Mouse (Mus musculus): ENCODE measurements around the gene Olfr609. TPM values are rescaled to one million over a fixed set of nuclear protein-coding genes. Genes with fewer than 3 reads are reported as not detected.
"Not testable (repeated sequence)": the region's sequence is repeated elsewhere in the genome, so short reads cannot be mapped to it uniquely, and the experiment has no call there.

The Olfr609 gene
- polyA plus RNA-seq (2012; ENCODE audit: insufficient read depth, insufficient read length, missing spikeins) = not detected in 2 replicates

DNA sequence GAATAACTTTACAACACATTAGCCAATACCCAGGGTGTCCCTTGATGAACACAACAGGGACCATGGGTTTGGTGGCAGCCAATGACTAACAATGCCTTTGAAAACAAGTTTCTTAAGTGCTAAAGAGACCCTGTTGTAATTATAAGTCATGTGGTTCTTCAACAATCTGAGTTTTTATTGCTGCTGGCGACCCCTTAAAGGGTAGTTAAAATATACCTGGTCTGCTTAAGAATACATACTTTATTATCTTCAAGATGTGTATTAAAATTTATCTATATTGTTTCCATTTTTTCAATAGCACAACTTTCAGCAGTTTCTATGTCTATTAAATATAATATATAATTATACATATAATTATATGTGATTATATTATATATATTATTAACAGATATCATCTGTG is at the start of gene Olfr609:
Gene Olfr609 (minus strand): TSS at position 101 of the 400 bp plus-strand sequence.
- Histone ChIP-seq H3K4me1 (ENCODE audit: control insufficient read depth, insufficient read depth, insufficient read length, low read length) (no peaks in the 10 kb centered on the region), H3K27ac (replicated peaks; ENCODE audit: low read depth, low read length) (no peak within 1 kb of the TSS), H3K4me3 (ENCODE audit: insufficient read depth, low read depth, low read length) (no peak within 1 kb of the TSS)

DNA sequence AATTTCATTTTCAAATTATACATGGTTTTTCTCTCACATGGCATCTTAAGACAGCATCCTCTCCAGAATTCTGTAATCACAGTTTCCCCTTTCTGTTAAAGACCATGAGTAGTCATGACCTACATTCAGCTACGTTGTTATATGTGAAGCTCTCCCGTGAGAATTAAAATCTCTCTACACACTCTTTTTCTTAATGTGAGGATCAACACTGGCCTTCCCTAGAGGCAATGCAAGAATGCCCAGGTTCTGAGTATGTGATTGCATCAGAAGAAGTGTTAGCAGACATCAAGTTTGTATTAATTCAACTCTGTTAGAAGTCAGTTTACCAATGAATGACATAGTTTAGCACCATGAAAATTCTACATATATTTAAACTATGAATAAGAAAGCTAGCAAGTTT is 44.8 kb upstream of the Olfr609 start, which contains the start of gene Olfr612:
Gene Olfr612 (minus strand): TSS at position 101 of the 400 bp plus-strand sequence.
- H3K4me1 ChIP-seq (ENCODE audit: control insufficient read depth, insufficient read depth, insufficient read length, low read length); H3K4me3 ChIP-seq (ENCODE audit: insufficient read depth, low read depth, low read length); H3K27ac ChIP-seq (replicated peaks; ENCODE audit: low read depth, low read length): not testable (repeated sequence)

DNA sequence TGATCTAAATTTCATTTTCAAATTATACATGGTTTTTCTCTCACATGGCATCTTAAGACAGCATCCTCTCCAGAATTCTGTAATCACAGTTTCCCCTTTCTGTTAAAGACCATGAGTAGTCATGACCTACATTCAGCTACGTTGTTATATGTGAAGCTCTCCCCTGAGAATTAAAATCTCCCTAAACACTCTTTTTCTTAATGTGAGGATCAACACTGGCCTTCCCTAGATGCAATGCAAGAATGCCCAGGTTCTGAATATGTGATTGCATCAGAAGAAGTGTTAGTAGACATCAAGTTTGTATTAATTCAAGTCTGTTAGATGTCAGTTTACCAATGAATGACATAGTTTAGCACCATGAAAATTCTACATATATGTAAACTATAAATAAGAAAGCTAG is 22.9 kb upstream of the Olfr609 start, which contains the start of gene Olfr611:
Gene Olfr611 (minus strand): TSS at position 101 of the 400 bp plus-strand sequence.
- H3K27ac ChIP-seq (replicated peaks; ENCODE audit: low read depth, low read length); H3K4me1 ChIP-seq (ENCODE audit: control insufficient read depth, insufficient read depth, insufficient read length, low read length); H3K4me3 ChIP-seq (ENCODE audit: insufficient read depth, low read depth, low read length): not testable (repeated sequence)

- H3K27ac ChIP-seq (replicated peaks; ENCODE audit: low read depth, low read length) = no peak within 1 kb of the TSS
- no peak within 1 kb of the TSS for H3K4me3 ChIP-seq (ENCODE audit: insufficient read depth, low read depth, low read length)
- no peaks in the 10 kb centered on the region for H3K4me1 ChIP-seq (ENCODE audit: control insufficient read depth, insufficient read depth, insufficient read length, low read length)
Observed at GRCm38 (mm10) chr7:103512022-103512421, 14.2 kb upstream of the Olfr609 start, which contains the start of gene Olfr610. Olfr610 (minus strand) TSS chr7:103512122.

GRCm38 (mm10) chr7:103477106-103477505 is 20.8 kb downstream of the Olfr609 start:
- not testable (repeated sequence) for H3K4me3 ChIP-seq (ENCODE audit: insufficient read depth, low read depth, low read length); H3K4me1 ChIP-seq (ENCODE audit: control insufficient read depth, insufficient read depth, insufficient read length, low read length); H3K27ac ChIP-seq (replicated peaks; ENCODE audit: low read depth, low read length)

GRCm38 (mm10) chr7:103469577-103469976 is 28.3 kb downstream of the Olfr609 start, which contains the start of gene Olfr608:
Olfr608 (plus strand) TSS chr7:103469877.
- Histone ChIP-seq H3K27ac (replicated peaks; ENCODE audit: low read depth, low read length) (no peak within 1 kb of the TSS), H3K4me1 (ENCODE audit: control insufficient read depth, insufficient read depth, insufficient read length, low read length) (no peaks in the 10 kb centered on the region), H3K4me3 (ENCODE audit: insufficient read depth, low read depth, low read length) (no peak within 1 kb of the TSS)

- Histone ChIP-seq H3K27ac (replicated peaks; ENCODE audit: low read depth, low read length) (no peak overlapping the region), H3K4me3 (ENCODE audit: insufficient read depth, low read depth, low read length) (no peak overlapping the region), H3K4me1 (ENCODE audit: control insufficient read depth, insufficient read depth, insufficient read length, low read length) (no peaks in the 10 kb centered on the region)
Observed at GRCm38 (mm10) chr7:103460590-103460989, 37.3 kb downstream of the Olfr609 start.

- no peak within 1 kb of the TSS for H3K27ac ChIP-seq (replicated peaks; ENCODE audit: low read depth, low read length)
- H3K4me1 ChIP-seq (ENCODE audit: control insufficient read depth, insufficient read depth, insufficient read length, low read length) = no peaks in the 10 kb centered on the region
- no peak within 1 kb of the TSS for H3K4me3 ChIP-seq (ENCODE audit: insufficient read depth, low read depth, low read length)
Observed at GRCm38 (mm10) chr7:103448746-103449145, 49.1 kb downstream of the Olfr609 start, which contains the start of gene Olfr606. Olfr606 (plus strand) TSS chr7:103449046.

- no peak within 1 kb of the TSS for H3K27ac ChIP-seq (replicated peaks; ENCODE audit: low read depth, low read length)
- H3K4me3 ChIP-seq (ENCODE audit: insufficient read depth, low read depth, low read length) = no peak within 1 kb of the TSS
- H3K4me1 ChIP-seq (ENCODE audit: control insufficient read depth, insufficient read depth, insufficient read length, low read length) = no peaks in the 10 kb centered on the region
Observed at GRCm38 (mm10) chr7:103445339-103445738, 52.5 kb downstream of the Olfr609 start, which contains the start of gene Olfr605. Olfr605 (minus strand) TSS chr7:103445439.

Other genes starting within 250 kb of the Olfr609 start
- gene Usp17ld, start 245.6 kb downstream of the Olfr609 start, polyA plus RNA-seq (2012; ENCODE audit: insufficient read depth, insufficient read length, missing spikeins) = not detected in 2 replicates
- gene Olfr596, start 192.4 kb downstream of the Olfr609 start, polyA plus RNA-seq (2012; ENCODE audit: insufficient read depth, insufficient read length, missing spikeins) = not detected in 2 replicates
- gene Olfr597, start 181.7 kb downstream of the Olfr609 start, polyA plus RNA-seq (2012; ENCODE audit: insufficient read depth, insufficient read length, missing spikeins) = not detected in 2 replicates
- gene Olfr598, start 174.5 kb downstream of the Olfr609 start, polyA plus RNA-seq (2012; ENCODE audit: insufficient read depth, insufficient read length, missing spikeins) = not detected in 2 replicates
- not detected in 2 replicates for gene Olfr599, start 162.1 kb downstream of the Olfr609 start, polyA plus RNA-seq (2012; ENCODE audit: insufficient read depth, insufficient read length, missing spikeins)
- not detected in 2 replicates for gene Olfr600, start 148.4 kb downstream of the Olfr609 start, polyA plus RNA-seq (2012; ENCODE audit: insufficient read depth, insufficient read length, missing spikeins)
- not detected in 2 replicates for gene Olfr601, start 135.4 kb downstream of the Olfr609 start, polyA plus RNA-seq (2012; ENCODE audit: insufficient read depth, insufficient read length, missing spikeins)
- not detected in 2 replicates for gene Olfr603, start 111.9 kb downstream of the Olfr609 start, polyA plus RNA-seq (2012; ENCODE audit: insufficient read depth, insufficient read length, missing spikeins)
- gene Usp17lc, start 83.0 kb downstream of the Olfr609 start, polyA plus RNA-seq (2012; ENCODE audit: insufficient read depth, insufficient read length, missing spikeins) = not detected in 2 replicates
- not detected in 2 replicates for gene Olfr605, start 52.6 kb downstream of the Olfr609 start, polyA plus RNA-seq (2012; ENCODE audit: insufficient read depth, insufficient read length, missing spikeins)
- gene Olfr606, start 49.0 kb downstream of the Olfr609 start, polyA plus RNA-seq (2012; ENCODE audit: insufficient read depth, insufficient read length, missing spikeins) = not detected in 2 replicates
- gene Olfr607, start 33.9 kb downstream of the Olfr609 start, polyA plus RNA-seq (2012; ENCODE audit: insufficient read depth, insufficient read length, missing spikeins) = not detected in 2 replicates
- not detected in 2 replicates for gene Olfr608, start 28.2 kb downstream of the Olfr609 start, polyA plus RNA-seq (2012; ENCODE audit: insufficient read depth, insufficient read length, missing spikeins)
- not detected in 2 replicates for gene Olfr610, start 14.1 kb upstream of the Olfr609 start, polyA plus RNA-seq (2012; ENCODE audit: insufficient read depth, insufficient read length, missing spikeins)
- not detected in 2 replicates for gene Olfr611, start 22.8 kb upstream of the Olfr609 start, polyA plus RNA-seq (2012; ENCODE audit: insufficient read depth, insufficient read length, missing spikeins)
- gene Olfr612, start 44.7 kb upstream of the Olfr609 start, polyA plus RNA-seq (2012; ENCODE audit: insufficient read depth, insufficient read length, missing spikeins) = not detected in 2 replicates
- not detected in 2 replicates for gene Olfr613, start 50.0 kb upstream of the Olfr609 start, polyA plus RNA-seq (2012; ENCODE audit: insufficient read depth, insufficient read length, missing spikeins)
- not detected in 2 replicates for gene Olfr615, start 58.0 kb upstream of the Olfr609 start, polyA plus RNA-seq (2012; ENCODE audit: insufficient read depth, insufficient read length, missing spikeins)
- not detected in 2 replicates for gene Olfr616, start 71.1 kb upstream of the Olfr609 start, polyA plus RNA-seq (2012; ENCODE audit: insufficient read depth, insufficient read length, missing spikeins)
- not detected in 2 replicates for gene Olfr617, start 75.0 kb upstream of the Olfr609 start, polyA plus RNA-seq (2012; ENCODE audit: insufficient read depth, insufficient read length, missing spikeins)
- gene Olfr618, start 92.0 kb upstream of the Olfr609 start, polyA plus RNA-seq (2012; ENCODE audit: insufficient read depth, insufficient read length, missing spikeins) = not detected in 2 replicates
- not detected in 2 replicates for gene Olfr619, start 102.5 kb upstream of the Olfr609 start, polyA plus RNA-seq (2012; ENCODE audit: insufficient read depth, insufficient read length, missing spikeins)
- not detected in 2 replicates for gene Olfr620, start 114.5 kb upstream of the Olfr609 start, polyA plus RNA-seq (2012; ENCODE audit: insufficient read depth, insufficient read length, missing spikeins)
- not detected in 2 replicates for gene Olfr622, start 144.6 kb upstream of the Olfr609 start, polyA plus RNA-seq (2012; ENCODE audit: insufficient read depth, insufficient read length, missing spikeins)
- not detected in 2 replicates for gene Olfr623, start 165.6 kb upstream of the Olfr609 start, polyA plus RNA-seq (2012; ENCODE audit: insufficient read depth, insufficient read length, missing spikeins)
- not detected in 2 replicates for gene Olfr624, start 173.1 kb upstream of the Olfr609 start, polyA plus RNA-seq (2012; ENCODE audit: insufficient read depth, insufficient read length, missing spikeins)
- gene Olfr625-ps1, start 184.7 kb upstream of the Olfr609 start, polyA plus RNA-seq (2012; ENCODE audit: insufficient read depth, insufficient read length, missing spikeins) = not detected in 2 replicates
- not detected in 2 replicates for gene Olfr243, start 216.6 kb upstream of the Olfr609 start, polyA plus RNA-seq (2012; ENCODE audit: insufficient read depth, insufficient read length, missing spikeins)
- not detected in 2 replicates for gene Olfr628, start 232.3 kb upstream of the Olfr609 start, polyA plus RNA-seq (2012; ENCODE audit: insufficient read depth, insufficient read length, missing spikeins)
- gene Olfr629, start 246.9 kb upstream of the Olfr609 start, polyA plus RNA-seq (2012; ENCODE audit: insufficient read depth, insufficient read length, missing spikeins) = not detected in 2 replicates